Mouse (Mus musculus) right cerebral cortex, postnatal 25 days (tissue): ENCODE data around the gene Dchs2.

Experiments
- DNase-seq: peaks from one replicate; pipeline ENCODE4 v3.0.0; 2022

Dchs2 gene

GRCm38 (mm10) chr3:83266009-83266408 is 138.3 kb downstream of the Dchs2 start:
- DNase-seq: no peak

DNA sequence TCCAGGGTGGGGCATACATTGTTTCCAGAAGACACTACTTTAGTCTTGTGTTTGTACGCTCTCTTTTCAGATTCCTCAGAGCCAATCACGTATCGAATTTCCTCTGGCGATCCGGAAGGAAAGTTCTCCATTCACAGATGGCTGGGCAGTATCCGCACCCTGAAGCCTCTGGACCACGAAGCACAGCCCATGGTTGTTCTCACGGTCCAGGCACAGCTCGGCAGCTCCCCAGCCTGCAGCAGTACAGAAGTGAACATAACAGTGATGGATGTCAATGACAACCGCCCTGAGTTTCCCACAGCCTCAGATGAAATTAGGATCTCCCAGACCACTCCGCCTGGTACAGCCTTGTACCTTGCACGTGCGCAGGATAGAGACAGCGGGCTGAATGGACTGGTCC is 142.5 kb downstream of the Dchs2 start:
- DNase-seq: no peak

- no peak for DNase-seq
Observed at GRCm38 (mm10) chr3:83270982-83271381, 143.2 kb downstream of the Dchs2 start.

DNA sequence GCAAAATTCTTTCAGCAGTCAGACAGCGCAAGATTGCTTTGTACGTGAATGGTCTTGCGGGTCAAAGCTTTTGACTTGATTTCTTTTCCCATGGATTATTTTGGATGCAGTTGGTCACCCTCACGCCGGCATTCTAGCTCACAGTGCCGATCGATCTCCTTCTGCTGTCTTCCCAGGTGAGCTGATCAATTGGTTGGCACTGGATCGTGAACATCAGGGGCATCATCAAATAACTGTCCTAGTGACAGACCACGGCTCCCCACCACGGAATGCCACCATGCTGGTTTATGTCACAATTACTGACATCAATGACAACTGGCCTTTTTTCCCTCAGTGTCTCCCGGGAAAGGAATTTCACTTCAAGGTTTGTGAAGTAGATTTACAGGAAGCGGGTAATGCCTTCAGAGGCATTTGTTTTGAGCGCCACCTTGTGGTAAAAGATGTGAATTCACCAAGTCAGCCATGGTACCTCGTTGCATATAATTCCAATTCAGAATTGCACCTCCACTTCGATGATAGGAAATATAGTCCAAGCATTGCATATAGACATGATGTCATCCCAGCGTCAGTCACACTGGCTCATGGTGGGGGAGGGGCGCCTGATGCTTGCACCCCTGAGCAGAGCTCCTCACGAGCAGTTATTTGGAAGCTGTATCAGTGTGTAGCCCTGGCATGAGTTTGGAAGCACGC is 146.0 kb downstream of the Dchs2 start:
- DNase-seq: peak; percentile 62

DNA sequence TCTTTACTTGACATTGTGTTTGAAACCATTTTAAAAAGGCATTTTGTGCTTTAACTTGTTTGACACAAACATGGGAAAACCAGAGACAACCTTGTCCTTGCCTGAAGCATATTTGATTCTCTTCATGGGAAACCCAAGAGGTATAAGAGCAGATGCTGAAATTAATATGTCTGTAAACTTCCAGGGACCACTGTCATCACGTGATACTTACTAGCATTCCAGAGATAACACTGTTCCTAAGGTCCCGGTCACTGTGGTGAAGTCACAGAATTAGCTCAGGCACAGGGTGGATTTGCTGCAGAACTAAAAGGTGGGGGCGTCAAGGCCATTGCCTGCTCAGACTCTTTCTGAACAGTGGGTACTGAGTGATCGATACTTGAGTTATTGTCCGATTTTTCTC is 148.0 kb downstream of the Dchs2 start:
- DNase-seq: no peak

- DNase-seq: no peak
Observed at GRCm38 (mm10) chr3:83283882-83284281, 156.1 kb downstream of the Dchs2 start.

DNA sequence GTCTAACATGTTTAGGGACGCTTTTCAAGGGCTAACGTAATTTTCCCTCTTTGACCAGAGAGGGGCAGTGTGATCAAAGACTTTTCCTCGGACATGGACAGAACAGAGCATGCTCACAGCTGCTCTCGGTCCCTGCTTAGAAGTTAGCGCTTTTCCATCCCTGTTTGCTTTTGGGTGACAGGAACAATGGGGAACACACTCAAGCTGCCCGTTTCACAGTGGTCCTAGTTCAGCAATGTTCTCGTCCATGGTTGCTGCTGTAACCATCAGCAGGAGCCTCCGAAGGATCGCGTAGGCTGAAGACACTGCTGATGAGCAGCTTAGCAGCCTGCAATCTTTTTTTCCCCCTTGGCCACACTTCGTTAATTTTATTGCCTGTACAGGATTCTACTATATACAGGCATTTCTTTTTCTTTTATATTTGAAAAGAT is 159.2 kb downstream of the Dchs2 start:
- DNase-seq: peak; percentile 62

- no peak for DNase-seq
Observed at GRCm38 (mm10) chr3:83288118-83288840, 160.5 kb downstream of the Dchs2 start.

- DNase-seq: no peak
Observed at GRCm38 (mm10) chr3:83290482-83290881, 162.7 kb downstream of the Dchs2 start.

- no peak for DNase-seq
Observed at GRCm38 (mm10) chr3:83290953-83291352, 163.2 kb downstream of the Dchs2 start.

DNA sequence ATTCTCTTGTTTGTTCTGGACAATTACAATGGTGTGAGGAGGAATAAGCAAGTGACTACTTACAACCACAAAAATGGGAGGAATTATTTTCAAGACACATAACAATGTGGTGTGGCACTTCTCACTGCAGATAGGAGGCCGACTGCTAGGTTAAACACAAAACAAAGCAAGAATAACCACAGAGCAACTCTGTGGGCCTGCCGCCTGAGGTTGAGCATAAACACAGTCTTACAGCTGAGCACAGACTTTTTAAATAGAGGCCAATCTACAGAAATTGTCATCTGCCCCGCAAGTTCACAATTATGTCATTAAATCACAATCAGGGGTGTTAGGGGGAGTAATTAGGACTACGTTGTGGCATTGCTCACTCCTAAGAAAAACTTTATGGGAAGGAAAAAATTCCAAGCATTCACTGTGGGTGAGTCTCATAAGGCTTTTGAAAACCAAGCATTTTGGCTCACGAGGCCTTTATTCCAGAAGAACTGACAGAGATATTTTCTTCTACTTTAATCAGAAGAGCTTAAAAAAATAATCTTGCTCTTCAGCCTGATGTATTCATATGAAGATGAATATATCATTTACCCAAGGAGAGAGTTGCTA is 172.1 kb downstream of the Dchs2 start:
- no peak for DNase-seq

- no peak for DNase-seq
Observed at GRCm38 (mm10) chr3:83303876-83304275, 176.1 kb downstream of the Dchs2 start.

DNA sequence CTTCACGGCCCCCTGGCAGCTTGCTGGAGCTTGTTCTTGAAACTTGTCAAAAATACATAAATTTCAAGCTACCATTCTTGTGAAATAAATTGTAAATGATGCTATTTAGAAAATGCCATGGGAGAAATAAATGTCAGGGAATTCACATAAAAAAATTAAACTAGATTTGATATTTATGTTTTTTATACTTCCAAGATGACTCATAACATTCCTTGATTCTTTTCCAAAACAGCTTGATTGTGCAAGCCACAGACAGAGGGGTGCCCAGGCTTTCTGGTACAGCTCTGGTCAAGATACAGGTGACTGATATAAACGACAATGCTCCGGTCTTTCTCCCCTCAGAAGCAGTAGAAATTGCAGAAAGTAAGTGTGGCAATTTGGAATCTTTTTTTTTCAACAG is 218.2 kb downstream of the Dchs2 start:
- no peak for DNase-seq

GRCm38 (mm10) chr3:83368500-83369068 is 240.8 kb downstream of the Dchs2 start:
- DNase-seq: no peak

GRCm38 (mm10) chr3:83369871-83370270 is 242.1 kb downstream of the Dchs2 start:
- no peak for DNase-seq

GRCm38 (mm10) chr3:83374333-83374732 is 246.6 kb downstream of the Dchs2 start:
- no peak for DNase-seq

DNA sequence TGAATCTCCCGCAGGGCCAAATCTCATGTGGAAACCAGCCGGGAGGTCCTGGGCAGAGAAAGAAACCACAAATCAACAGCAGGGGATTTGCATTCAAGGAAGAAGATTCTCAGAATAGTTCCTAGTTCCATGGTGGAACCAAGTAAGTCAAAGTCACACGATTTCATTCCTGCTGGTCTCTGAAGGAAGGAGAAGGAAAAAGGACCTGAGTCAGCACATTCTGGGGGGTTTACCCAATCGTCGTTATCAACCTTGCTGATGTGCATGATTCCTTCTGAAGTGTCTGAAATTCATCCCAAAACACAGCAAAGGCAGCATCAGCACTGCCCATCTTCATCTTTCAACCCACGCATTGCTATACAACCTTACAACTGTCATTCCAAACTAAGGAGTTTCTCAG is 249.1 kb downstream of the Dchs2 start:
- no peak for DNase-seq
